Mouse (Mus musculus): ENCODE measurements around the gene Nkd1.
A peak's percentile ranks its signal among the peaks of the same experiment; 100 is the strongest.

Nkd1 gene

DNA sequence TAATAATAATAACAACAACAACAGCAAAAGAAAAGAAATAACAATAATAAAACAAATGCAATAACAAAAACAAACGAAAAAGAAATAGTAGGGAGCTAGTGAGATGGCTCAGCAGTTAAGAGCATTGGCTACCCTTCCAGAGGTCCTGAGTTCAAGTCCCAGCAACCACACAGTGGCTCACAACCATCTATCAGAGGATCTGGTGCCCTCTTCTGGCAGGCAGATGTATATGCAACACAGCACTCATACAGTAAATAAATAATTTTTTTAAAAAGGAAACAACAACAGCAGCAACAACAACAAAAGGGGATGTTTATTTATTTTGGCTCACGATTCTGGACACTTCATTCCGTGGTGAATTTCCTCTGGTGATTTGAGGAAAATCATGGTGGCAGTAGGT is 98.4 kb downstream of the Nkd1 start:
- DNase-seq (ENCODE audit: low read depth): peak; percentile 46

DNA sequence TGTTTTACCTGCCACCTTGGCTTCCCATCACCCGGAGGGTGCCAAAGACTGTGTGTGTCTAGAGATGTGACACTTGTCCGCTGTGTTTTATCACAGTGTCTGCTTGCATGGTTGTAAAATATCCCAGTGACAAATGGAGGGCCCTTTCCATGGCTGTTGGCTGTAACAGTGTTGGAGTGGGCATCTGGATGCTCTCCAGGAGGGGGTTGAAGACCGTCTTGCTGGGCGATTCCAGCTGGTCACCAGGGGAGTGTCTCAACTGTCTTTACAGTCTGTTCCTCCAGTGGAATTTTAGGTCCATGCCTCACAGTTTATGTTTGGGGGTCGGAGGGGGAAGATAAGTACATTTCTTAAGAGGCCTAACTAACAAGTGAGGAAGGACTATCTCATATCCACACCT is 99.8 kb downstream of the Nkd1 start:
- DNase-seq (ENCODE audit: low read depth): no peak

- DNase-seq (ENCODE audit: low read depth): peak; percentile 79
Observed at GRCm38 (mm10) chr8:88621408-88621807, 100.3 kb downstream of the Nkd1 start.

DNA sequence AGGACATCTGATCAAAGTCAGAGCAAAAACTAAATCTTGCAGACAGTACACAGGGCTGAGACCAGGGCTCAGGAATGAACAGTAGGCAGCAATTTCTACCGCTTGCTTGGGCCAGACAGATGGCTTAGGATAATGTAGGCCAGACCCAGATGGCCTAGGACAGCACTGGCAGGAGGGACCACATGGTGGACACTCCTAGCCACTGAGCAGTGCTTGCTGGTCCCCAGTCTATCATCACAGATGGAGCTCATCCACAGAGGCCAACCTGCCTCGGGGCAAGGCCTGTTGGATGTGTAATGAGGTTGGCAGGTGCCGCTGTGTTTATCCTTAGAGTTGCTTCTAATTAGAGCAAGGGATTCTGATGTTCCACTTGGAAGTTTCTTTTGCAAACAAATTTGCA is 102.2 kb downstream of the Nkd1 start:
- no peak for DNase-seq (ENCODE audit: low read depth)

DNA sequence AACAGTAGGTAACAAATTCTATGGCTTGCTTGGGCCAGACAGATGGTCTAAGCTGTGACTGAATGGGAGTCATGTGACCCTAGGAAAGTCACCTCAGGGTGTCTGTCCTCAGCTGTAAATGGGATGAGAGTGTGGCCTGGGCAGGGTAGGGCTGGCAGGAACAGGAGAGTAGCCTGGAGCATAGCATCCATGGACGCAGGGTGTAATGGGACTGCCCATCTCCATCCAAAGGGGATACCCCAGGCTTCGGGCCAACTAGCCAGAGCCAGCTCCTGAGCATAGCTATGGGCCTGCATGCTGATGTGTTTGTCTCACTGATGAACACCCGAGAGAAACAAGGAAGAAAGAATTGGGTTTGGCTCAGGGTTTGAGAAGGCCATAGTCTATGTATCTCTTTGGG is 103.1 kb downstream of the Nkd1 start:
- no peak for DNase-seq (ENCODE audit: low read depth)

DNA sequence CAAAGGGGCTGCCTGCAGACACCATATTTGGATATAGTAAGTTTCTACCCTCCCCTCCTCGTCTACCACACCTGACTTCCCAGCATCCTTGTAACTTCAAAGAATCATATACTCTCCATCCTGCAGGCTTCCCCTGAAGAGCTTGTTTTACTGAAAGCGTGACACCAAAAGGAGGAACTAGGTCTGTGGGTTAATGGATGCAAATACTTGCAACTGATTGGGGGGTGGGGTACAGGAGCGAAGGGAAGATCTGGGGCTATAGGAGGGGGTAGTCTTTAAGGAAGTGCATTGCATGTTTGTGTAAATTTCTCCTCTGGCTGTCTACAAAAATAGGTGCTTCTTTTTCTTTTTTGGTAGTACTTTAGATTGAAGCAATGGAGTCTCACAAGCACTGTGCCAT is 105.3 kb downstream of the Nkd1 start:
- no peak for DNase-seq (ENCODE audit: low read depth)

DNA sequence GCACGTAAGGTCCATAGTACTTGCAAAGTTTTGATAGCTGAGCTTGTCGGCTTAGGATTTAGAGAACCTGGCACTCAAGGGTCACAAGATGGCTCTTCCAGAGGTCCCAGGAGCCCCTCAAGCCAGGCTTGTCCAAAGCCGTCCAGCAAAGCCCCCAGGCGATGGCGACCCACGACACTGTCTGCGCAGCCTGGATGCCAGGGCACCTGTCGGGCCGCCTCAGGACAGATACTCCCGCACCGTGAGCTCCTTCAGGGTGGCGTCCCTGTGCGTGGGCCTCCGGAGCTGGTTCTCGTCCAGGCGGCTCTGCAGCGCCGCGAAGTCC is 105.7 kb downstream of the Nkd1 start:
- no peak for DNase-seq (ENCODE audit: low read depth)

GRCm38 (mm10) chr8:88627265-88627991 is 106.3 kb downstream of the Nkd1 start:
- DNase-seq (ENCODE audit: low read depth): no peak

GRCm38 (mm10) chr8:88628001-88628774 is 107.0 kb downstream of the Nkd1 start:
- DNase-seq (ENCODE audit: low read depth): no peak

DNA sequence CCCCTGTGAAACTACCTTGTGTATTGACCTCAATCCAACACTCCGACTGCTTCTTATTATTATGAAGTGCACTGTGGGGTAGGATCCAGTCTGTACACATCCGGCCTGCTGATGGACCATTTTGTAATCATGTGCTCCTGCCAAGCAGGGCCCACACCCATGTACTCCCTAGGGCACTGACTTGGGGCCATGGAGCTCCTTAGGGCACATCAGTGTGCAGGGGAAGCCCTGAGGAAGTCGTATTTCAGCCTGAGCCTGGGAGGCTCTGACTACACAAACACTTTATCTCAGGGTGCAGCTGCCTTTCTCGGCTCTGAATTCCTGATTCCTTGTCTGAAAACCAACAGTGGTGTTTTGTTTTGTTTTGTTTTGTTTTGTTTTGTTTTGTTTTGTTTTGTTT is 109.1 kb downstream of the Nkd1 start:
- no peak for DNase-seq (ENCODE audit: low read depth)

DNA sequence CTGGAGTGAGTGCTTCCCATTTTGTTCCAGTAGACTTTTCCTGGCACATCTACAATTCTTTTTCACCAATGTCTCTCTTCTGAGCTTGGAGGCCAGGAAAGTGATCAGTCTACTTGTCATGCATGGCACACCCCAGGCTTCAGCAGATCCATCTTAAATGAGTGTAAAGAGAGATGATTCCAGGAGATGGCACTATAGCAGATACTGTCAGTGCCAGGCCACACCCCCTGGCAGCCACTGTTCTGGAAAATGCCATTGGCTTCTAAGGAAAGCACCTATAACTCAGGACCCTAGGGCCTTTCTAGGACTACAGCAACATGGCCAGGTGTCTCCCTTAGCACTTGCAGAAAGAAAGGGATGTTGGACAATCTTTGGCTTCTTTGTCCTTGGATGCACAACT is 109.9 kb downstream of the Nkd1 start:
- DNase-seq (ENCODE audit: low read depth): peak; percentile 71

DNA sequence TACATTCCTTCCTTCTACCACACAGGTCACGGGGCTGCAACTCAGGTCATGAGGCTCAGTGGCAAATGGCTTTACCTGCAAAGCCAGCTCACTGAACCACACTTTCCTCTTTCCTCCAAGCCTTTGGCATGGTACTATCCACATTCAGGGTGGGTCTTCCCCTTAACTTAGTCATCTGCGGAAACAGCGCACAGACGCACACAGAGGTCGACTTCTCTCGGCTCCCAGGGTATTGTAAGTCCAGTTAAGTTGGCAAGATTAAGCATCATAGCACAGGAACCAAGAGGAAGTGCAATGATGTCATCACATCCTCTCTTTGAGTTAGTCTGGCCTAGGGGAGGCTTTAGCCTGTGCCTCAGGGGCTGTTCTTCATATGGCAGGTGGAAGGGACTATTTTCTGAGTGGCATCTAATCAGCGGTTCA is 112.2 kb downstream of the Nkd1 start:
- peak; percentile 61 for DNase-seq (ENCODE audit: low read depth)

GRCm38 (mm10) chr8:88635474-88636397 is 114.6 kb downstream of the Nkd1 start, which contains the start of gene Snx20:
Snx20 (minus strand) TSS chr8:88636128.
- peak; percentile 88 for DNase-seq (ENCODE audit: low read depth)

- no peak for DNase-seq (ENCODE audit: low read depth)
Observed at GRCm38 (mm10) chr8:88637092-88638000, 116.2 kb downstream of the Nkd1 start.

DNA sequence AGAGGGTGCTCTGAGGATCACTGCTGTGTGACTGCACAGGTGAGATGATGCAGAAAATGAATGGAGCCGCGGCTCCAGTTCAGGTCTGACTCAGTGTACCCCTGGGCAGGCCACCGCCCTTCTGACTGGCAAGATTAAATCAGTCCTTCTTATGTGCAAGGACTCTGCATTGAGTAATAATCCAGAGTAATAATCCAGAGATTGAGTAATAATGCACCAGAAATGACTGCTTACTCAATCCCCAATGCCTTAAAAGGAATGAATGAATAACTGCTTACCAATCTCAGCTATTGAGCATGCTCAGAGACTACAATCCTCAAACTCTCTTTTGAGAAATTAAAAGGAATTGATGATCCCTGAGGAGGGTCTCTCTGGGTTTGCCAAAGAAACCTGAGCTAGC is 117.8 kb downstream of the Nkd1 start:
- DNase-seq (ENCODE audit: low read depth): no peak

DNA sequence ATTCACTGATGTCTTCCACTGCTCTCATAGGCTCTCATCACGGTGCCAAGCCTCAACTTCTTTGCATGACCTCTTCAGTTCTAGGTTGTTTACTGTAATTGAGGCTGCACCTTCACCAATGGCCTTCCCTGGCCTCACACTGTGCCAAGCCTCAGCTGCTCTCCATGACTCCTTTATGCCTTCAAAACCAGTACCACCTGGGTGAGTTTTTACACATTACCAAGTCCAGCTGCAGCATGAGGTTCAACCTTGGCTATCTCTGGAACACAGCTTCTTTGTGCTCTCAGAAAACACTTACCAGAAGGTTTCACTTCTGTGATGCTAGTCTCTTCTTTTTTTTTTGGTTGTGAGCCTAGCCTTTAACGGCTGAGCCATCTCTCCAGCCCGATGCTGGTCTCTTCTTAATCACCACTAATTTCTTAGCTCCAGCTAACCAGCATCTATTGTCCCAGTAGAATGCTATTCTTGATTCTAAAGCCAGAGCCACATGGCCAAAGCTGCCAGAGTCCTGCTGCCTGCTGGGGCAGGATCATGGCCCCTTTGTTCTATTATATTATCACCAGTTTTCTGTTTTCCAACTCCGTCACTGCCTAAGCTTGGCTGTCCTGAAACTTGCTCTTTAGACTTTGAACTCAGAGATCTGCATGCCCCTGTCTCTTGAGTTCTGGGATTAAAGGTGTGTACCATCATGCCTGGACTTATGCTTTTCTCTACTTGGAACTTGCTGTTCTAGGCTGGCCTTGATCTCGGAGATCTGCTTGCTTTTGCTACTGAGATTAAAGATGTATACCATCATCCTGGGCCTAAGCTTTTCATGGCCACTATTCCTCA is 121.8 kb downstream of the Nkd1 start:
- DNase-seq (ENCODE audit: low read depth): no peak
